Mouse (Mus musculus) spleen, postnatal 10 days (tissue): ENCODE data around the gene Prdm10.
A peak's percentile ranks its signal among the peaks of the same experiment; 100 is the strongest.

Experiments used
- DNase-seq, 2 experiments: peaks; one replicate each; pipeline ENCODE4 v3.0.0; 2021 to 2022; ENCODE audit warnings: low spot score in 2 of 2

Gene Prdm10

GRCm38 (mm10) chr9:31354051-31354450, 73.7 kb downstream of the Prdm10 start:
- DNase-seq, result no peak

- no peak for DNase-seq
These were observed 83.6 kb downstream of the Prdm10 start for GRCm38 (mm10) chr9:31363698-31364609.

GRCm38 (mm10) chr9:31365086-31365485, 84.7 kb downstream of the Prdm10 start:
- DNase-seq, result no peak

GRCm38 (mm10) chr9:31371740-31372139, 91.4 kb downstream of the Prdm10 start:
- DNase-seq, result no peak

GRCm38 (mm10) chr9:31376661-31377060, 96.3 kb downstream of the Prdm10 start:
- DNase-seq, result no peak

GRCm38 (mm10) chr9:31384786-31385499, 104.6 kb downstream of the Prdm10 start:
- DNase-seq, result no peak

GRCm38 (mm10) chr9:31385500-31385869, 105.1 kb downstream of the Prdm10 start:
- peak; percentile 18 to 22 for DNase-seq

- DNase-seq, result peak; percentile 94 to 99
These were observed 105.6 kb downstream of the Prdm10 start, which contains the start of gene Nfrkb for GRCm38 (mm10) chr9:31385947-31386354. TSS of gene Nfrkb (plus strand) at chr9:31386192.

- DNase-seq, result no peak
These were observed 106.2 kb downstream of the Prdm10 start for GRCm38 (mm10) chr9:31386368-31387180.

- DNase-seq, result no peak
These were observed 106.9 kb downstream of the Prdm10 start for GRCm38 (mm10) chr9:31387206-31387605.

GRCm38 (mm10) chr9:31400441-31400840, 120.1 kb downstream of the Prdm10 start:
- DNase-seq, result peak; percentile 71 to 87

- DNase-seq, result no peak
These were observed 124.0 kb downstream of the Prdm10 start for GRCm38 (mm10) chr9:31404311-31404710.

- DNase-seq, result peak in 1 of 2 experiments; percentile 51
These were observed 124.9 kb downstream of the Prdm10 start for GRCm38 (mm10) chr9:31405217-31405616.

GRCm38 (mm10) chr9:31412165-31412564, 131.8 kb downstream of the Prdm10 start:
- DNase-seq, result no peak

GRCm38 (mm10) chr9:31418821-31419220, 138.5 kb downstream of the Prdm10 start:
- DNase-seq, result peak in 1 of 2 experiments; percentile 29

GRCm38 (mm10) chr9:31422143-31422542, 141.8 kb downstream of the Prdm10 start:
- DNase-seq, result no peak

- DNase-seq, result no peak
These were observed 148.6 kb downstream of the Prdm10 start for GRCm38 (mm10) chr9:31428971-31429370.

GRCm38 (mm10) chr9:31430011-31430410, 149.7 kb downstream of the Prdm10 start:
- DNase-seq, result no peak
